Mouse (Mus musculus): ENCODE data around the gene Bsn. TPM values are rescaled to one million over a fixed set of nuclear protein-coding genes. Genes with fewer than 3 reads are reported as not detected.

Bsn gene
- polyA plus RNA-seq, 1 experiment from 2014 or later, result 2.5 TPM

DNA sequence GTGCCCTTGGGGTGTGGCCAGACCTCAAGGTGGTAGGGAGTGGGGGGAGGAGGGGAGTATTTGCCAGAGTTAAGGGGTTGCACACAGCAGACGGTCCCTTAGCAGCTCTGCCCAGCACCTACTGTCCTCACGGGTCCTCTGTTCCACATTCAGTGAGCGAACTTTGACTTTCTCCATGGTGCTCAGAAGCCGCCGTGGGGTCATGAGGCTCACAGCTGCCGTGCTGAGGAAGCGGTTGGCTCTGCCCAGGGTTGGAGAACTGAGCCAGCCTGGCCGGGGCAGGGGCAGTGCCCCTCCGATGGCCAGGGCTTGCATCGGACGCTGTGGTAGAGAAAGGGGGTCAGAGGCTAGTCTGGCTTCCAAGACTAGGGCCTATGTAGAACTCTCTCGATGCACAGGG, 126.8 kb downstream of the Bsn start:
- no peaks in the 10 kb centered on the region for H3K27me3 ChIP-seq
- DNase-seq (no peak), ATAC-seq (ENCODE audit: low read depth) (no peak)
- no peak overlapping the region for H3K9ac ChIP-seq
- H3K4me2 ChIP-seq, result no peak overlapping the region
- H3K4me1 ChIP-seq (replicated peaks), result peaks cover 47% of the 10 kb centered on the region
- peaks cover 100% of the 10 kb centered on the region for H3K36me3 ChIP-seq
- WGBS (ENCODE audit: insufficient replicate concordance), result 75% methylated on average over 12 of the region's 12 CpGs
- no peaks in the 10 kb centered on the region for H3K9me3 ChIP-seq (replicated peaks)
- H3K27ac ChIP-seq, result no peak overlapping the region
- no peak overlapping the region for H3K4me3 ChIP-seq (replicated peaks)

DNA sequence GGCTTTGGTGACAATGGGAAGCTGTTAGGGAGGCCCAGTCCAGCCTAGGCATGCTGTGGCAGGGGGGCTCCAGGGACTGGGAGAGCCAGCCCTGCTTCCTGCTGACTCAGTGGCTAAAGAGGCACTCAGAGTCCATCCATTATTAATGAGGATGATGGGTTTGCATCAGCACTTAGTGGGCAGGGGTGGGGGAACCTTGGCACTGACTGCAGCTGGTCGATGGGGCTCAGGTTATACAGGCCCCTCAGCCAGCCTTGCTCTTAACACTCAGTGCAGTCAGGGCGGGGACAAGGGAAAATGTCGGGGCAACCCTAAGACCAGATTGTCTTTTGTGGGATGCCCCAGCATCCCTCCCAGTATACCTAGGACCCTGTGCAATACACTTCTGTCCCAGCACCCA, 128.0 kb downstream of the Bsn start:
- Histone ChIP-seq H3K9me3 (replicated peaks) (no peaks in the 10 kb centered on the region), H3K27ac (no peak overlapping the region), H3K4me1 (replicated peaks) (peaks cover 38% of the 10 kb centered on the region), H3K27me3 (no peaks in the 10 kb centered on the region), H3K4me3 (replicated peaks) (no peak overlapping the region), H3K9ac (no peak overlapping the region), H3K36me3 (peaks cover 100% of the 10 kb centered on the region), H3K4me2 (no peak overlapping the region)
- ATAC-seq (ENCODE audit: low read depth) (no peak), DNase-seq (no peak)
- WGBS (ENCODE audit: insufficient replicate concordance), result 82% methylated on average over 3 of the region's 3 CpGs

DNA sequence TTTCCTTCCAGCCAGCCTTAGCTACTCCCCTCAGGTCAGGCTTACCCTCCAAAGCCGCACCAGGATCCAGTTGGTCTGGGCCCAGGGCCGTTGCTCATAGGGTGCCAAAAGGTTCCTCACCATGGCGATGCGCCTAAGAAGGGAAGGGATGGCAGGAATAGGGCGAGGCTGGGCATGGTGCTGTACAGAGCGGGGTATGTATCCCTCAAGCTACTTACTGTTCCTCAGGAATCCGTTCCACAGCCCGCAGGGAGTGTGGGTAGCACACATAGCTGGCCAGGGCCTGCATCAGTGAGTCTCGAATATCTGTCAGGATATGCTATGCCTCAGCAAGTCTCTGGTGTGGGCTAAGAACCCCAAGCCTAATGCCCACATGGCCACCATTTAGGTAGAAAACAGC, 131.9 kb downstream of the Bsn start:
- peaks cover 100% of the 10 kb centered on the region for H3K36me3 ChIP-seq
- no peak overlapping the region for H3K9ac ChIP-seq
- no peak for ATAC-seq (ENCODE audit: low read depth)
- WGBS (ENCODE audit: insufficient replicate concordance), result 95% methylated on average over 9 of the region's 9 CpGs
- H3K27me3 ChIP-seq, result no peaks in the 10 kb centered on the region
- H3K4me2 ChIP-seq, result no peak overlapping the region
- no peaks in the 10 kb centered on the region for H3K9me3 ChIP-seq (replicated peaks)
- no peak overlapping the region for H3K4me3 ChIP-seq (replicated peaks)
- peaks cover 49% of the 10 kb centered on the region for H3K4me1 ChIP-seq (replicated peaks)
- no peak overlapping the region for H3K27ac ChIP-seq
- no peak for DNase-seq

DNA sequence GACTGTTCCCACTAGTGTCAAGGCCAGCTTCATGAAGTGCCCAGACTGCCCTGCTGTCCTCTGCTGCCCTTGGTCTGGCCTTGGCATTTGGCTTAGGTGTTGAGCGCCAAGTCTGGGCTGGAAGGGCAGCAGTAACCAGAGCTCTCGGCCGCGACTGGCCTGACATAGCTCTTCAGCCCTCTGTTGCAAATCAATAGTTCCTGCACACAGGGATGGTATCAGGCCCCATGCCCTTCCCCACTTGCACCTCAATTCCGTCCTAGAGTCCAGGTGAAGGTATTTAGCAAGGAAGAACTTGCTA, 133.0 kb downstream of the Bsn start:
- H3K4me2 ChIP-seq, result no peak overlapping the region
- WGBS (ENCODE audit: insufficient replicate concordance), result 88% methylated on average over 5 of the region's 5 CpGs
- no peak overlapping the region for H3K27ac ChIP-seq
- H3K36me3 ChIP-seq, result peaks cover 95% of the 10 kb centered on the region
- ATAC-seq (ENCODE audit: low read depth), result no peak
- no peak for DNase-seq
- H3K4me1 ChIP-seq (replicated peaks), result peaks cover 52% of the 10 kb centered on the region
- no peak overlapping the region for H3K9ac ChIP-seq
- H3K4me3 ChIP-seq (replicated peaks), result no peak overlapping the region
- no peaks in the 10 kb centered on the region for H3K9me3 ChIP-seq (replicated peaks)
- H3K27me3 ChIP-seq, result no peaks in the 10 kb centered on the region

DNA sequence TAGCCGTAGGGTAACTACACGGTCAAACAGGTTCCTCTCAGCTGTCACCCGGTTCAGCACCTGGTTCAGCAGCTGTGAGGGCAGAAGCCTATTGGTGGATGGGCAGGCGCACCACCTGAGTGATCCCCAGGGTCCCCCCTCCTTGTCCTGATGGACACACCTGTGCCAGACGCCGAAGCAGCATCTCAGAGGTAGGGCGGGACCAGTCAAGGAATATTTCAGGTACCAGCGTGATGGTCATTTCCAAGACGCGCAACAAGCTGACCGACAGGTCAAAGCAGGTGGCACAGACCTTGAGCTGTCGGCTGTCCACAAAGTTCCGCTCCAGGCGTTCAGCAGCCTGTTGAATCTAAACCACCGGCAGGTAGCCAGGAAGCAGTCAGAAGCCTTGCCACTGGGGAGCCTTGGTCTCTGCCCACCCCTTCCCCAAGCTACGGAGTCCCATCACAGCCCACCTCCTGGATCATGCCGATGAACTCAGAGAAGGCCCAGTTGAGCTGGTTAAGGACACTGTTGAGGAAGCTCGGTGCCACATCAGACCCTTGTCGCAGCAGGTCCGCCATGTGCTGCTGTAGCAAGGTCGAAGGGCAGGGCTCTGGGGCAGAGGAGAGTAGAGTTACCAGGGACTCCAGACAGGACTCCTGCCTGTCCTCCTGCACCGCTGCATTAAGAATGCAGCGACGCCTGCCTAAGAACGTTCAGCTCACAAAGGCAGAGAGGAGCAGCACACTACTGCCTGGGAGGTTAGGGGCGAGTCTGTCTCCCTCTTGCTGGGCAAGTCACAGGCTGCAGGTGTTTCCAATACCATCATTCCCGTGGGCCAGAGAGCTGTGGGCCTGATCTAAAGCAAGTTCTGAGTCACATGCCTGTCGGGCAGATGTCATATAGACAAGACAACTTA, 133.6 kb downstream of the Bsn start:
- Histone ChIP-seq H3K36me3 (peaks cover 95% of the 10 kb centered on the region), H3K9me3 (replicated peaks) (no peaks in the 10 kb centered on the region), H3K4me2 (no peak overlapping the region), H3K27me3 (no peaks in the 10 kb centered on the region), H3K9ac (no peak overlapping the region), H3K4me3 (replicated peaks) (no peak overlapping the region), H3K27ac (no peak overlapping the region), H3K4me1 (replicated peaks) (peaks cover 49% of the 10 kb centered on the region)
- ATAC-seq (ENCODE audit: low read depth), result no peak
- 87% methylated on average over 28 of the region's 28 CpGs for WGBS (ENCODE audit: insufficient replicate concordance)
- no peak for DNase-seq

DNA sequence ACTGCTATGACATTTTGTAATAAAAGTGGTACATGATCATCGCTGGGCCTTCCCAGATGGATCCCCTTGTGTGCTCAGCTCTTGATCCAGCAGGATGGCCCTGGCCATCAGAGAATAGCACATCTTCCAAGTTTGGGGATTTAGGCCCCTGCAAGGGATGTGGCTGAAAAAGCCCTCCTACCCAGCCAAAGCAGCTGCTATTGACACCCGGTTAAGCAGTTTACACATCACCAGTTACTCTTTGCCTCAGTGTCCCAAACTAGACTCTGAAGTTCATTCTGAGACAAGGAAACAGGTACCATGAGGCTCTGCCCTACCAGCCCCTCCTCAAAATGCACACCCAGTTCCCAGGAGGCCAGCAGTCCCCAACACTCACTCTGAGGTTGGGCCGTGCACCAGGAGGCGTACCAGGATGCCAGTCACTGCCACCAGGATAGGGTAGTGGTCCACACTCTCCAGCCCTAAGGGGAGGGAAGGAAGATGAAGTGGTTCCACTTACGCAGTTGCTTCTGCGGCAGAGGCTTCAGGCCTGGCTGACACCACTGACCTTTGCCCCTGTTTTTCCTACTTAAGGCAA, 134.4 kb downstream of the Bsn start:
- Histone ChIP-seq H3K4me2 (no peak overlapping the region), H3K4me1 (replicated peaks) (peaks cover 42% of the 10 kb centered on the region), H3K9ac (no peak overlapping the region), H3K4me3 (replicated peaks) (no peak overlapping the region), H3K36me3 (peaks cover 95% of the 10 kb centered on the region), H3K27ac (no peak overlapping the region), H3K9me3 (replicated peaks) (no peaks in the 10 kb centered on the region), H3K27me3 (no peaks in the 10 kb centered on the region)
- DNase-seq (no peak), ATAC-seq (ENCODE audit: low read depth) (no peak)
- WGBS (ENCODE audit: insufficient replicate concordance), result 92% methylated on average over 6 of the region's 6 CpGs

DNA sequence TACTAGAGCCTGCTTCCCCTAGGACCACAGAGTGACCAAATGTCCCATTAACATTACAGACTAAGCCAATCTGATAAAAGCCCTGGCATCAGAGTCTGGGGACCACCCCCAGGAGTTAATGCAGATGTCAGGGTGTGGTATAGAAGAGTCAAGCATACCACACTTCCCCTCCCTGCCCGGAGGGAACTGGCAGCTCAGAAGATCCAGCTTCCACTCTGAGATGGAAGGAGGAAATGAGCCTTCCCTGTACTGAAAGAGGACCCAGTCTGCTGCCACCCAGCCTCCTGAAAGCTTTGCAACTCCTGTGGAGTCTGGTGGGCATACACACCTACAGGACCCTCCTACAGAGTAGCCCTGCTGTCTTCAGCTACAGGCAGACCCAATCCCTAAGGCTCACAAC, 135.1 kb downstream of the Bsn start:
- H3K9me3 ChIP-seq (replicated peaks), result no peaks in the 10 kb centered on the region
- no peak for DNase-seq
- H3K4me3 ChIP-seq (replicated peaks), result no peak overlapping the region
- H3K4me1 ChIP-seq (replicated peaks), result peaks cover 44% of the 10 kb centered on the region
- ATAC-seq (ENCODE audit: low read depth), result no peak
- H3K4me2 ChIP-seq, result no peak overlapping the region
- H3K9ac ChIP-seq, result no peak overlapping the region
- H3K27ac ChIP-seq, result no peak overlapping the region
- H3K27me3 ChIP-seq, result no peaks in the 10 kb centered on the region
- H3K36me3 ChIP-seq, result peaks cover 95% of the 10 kb centered on the region
- 50% methylated on average over 1 of the region's 1 CpGs for WGBS (ENCODE audit: insufficient replicate concordance)

DNA sequence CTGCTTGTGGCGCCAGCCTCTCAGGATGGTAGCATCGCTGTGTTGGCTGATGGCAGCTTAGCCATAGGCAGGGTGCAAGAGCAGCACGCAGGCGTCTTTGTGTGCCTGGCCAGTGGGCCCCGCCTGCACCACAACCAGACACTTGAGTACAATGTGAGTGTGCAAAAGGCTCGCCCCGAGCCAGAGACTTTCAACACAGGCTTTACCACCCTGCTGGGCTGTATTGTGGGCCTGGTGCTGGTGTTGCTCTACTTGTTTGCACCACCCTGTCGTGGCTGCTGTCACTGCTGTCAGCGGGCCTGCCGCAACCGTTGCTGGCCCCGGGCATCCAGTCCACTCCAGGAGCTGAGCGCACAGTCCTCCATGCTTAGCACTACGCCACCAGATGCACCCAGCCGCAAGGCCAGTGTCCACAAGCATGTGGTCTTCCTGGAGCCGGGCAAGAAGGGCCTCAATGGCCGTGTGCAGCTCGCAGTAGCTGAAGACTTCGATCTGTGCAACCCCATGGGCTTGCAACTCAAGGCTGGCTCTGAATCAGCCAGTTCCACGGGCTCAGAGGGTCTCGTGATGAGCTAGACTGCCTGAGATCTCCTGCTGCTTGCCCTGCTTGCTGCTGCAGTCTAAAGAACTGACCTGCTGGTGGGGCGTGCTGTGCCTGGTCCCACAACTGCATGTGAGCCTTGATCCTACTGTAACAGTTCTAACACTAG, 135.7 kb downstream of the Bsn start:
- Histone ChIP-seq H3K9ac (no peak overlapping the region), H3K4me1 (replicated peaks) (peaks cover 50% of the 10 kb centered on the region), H3K4me2 (no peak overlapping the region), H3K4me3 (replicated peaks) (no peak overlapping the region), H3K27me3 (no peaks in the 10 kb centered on the region), H3K9me3 (replicated peaks) (no peaks in the 10 kb centered on the region), H3K36me3 (peaks cover 91% of the 10 kb centered on the region), H3K27ac (no peak overlapping the region)
- ATAC-seq (ENCODE audit: low read depth), result no peak
- 91% methylated on average over 22 of the region's 22 CpGs for WGBS (ENCODE audit: insufficient replicate concordance)
- DNase-seq, result no peak

DNA sequence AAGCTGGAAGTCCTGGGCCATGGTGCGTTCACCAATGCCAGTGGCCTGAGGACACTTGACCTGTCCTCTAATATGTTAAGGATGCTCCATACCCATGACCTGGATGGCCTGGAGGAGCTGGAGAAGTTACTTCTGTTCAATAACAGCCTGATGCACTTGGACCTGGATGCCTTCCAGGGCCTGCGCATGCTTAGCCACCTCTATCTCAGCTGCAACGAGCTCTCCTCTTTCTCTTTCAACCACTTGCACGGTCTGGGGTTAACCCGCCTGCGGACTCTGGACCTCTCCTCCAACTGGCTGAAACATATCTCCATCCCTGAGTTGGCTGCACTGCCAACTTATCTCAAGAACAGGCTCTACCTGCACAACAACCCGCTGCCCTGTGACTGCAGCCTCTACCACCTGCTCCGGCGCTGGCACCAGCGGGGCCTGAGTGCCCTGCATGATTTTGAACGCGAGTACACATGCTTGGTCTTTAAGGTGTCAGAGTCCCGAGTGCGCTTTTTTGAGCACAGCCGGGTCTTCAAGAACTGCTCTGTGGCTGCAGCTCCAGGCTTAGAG, 136.4 kb downstream of the Bsn start:
- peaks cover 83% of the 10 kb centered on the region for H3K36me3 ChIP-seq
- no peaks in the 10 kb centered on the region for H3K9me3 ChIP-seq (replicated peaks)
- ATAC-seq (ENCODE audit: low read depth) (no peak), DNase-seq (no peak)
- no peak overlapping the region for H3K4me2 ChIP-seq
- 92% methylated on average over 15 of the region's 15 CpGs for WGBS (ENCODE audit: insufficient replicate concordance)
- 0 out of 2 replicates have a peak overlapping the region, but pooled peaks have one; percentile 51 for H3K9ac ChIP-seq
- peak overlapping the region; percentile 63; the same call in 1 of the 2 replicates for H3K27ac ChIP-seq
- no peaks in the 10 kb centered on the region for H3K27me3 ChIP-seq
- peaks cover 53% of the 10 kb centered on the region for H3K4me1 ChIP-seq (replicated peaks)
- H3K4me3 ChIP-seq (replicated peaks), result no peak overlapping the region

DNA sequence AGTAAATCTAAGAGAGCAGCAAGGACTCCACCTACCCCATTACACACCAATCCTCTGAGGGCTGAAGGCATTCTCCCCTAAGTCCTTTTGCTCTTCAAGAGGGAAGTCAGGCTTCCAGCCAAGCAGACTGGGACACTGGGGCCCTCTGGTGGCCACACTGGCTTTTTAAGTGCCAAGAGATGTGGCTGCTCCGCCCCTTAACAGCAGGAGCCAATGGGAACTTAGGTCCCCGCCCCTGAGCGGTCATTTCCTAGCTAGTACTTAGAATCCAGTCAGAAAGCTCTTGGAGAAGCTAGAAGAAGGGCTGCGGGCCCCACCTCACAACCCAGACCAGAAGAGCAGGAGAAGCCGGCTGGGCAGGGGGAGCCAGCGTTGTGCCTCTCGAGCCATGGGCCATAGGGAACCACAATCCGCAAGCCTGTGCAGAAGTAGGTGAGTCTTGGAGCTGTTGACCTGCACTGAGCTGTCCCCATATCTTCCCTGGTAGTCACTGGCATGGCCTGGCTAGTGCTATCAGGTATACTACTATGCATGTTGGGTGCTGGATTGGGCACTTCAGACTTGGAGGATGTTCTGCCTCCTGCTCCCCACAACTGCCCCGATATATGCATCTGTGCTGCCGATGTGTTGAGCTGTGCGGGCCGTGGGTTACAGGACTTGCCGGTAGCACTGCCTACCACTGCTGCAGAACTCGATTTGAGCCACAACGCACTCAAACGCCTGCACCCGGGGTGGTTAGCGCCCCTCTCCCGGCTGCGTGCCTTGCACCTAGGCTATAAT, 137.1 kb downstream of the Bsn start, which contains the start of gene Amigo3:
TSS of gene Amigo3 (plus strand) at position 275 of the 780 bp plus-strand sequence.
- H3K27ac ChIP-seq, result peak within 1 kb of the TSS; percentile 63
- 55% methylated on average over 20 of the region's 20 CpGs for WGBS (ENCODE audit: insufficient replicate concordance)

More for the DNA sequence above, 137.1 kb downstream of the Bsn start, which contains the start of gene Amigo3:
- Histone ChIP-seq H3K36me3 (peaks cover 77% of the 10 kb centered on the region), H3K4me3 (replicated peaks) (0 out of 2 replicates have a peak within 1 kb of the TSS, but pooled peaks have one; percentile 7), H3K9ac (peak within 1 kb of the TSS; percentile 51; the same call in 1 of the 2 replicates), H3K27me3 (no peaks in the 10 kb centered on the region), H3K9me3 (replicated peaks) (no peaks in the 10 kb centered on the region), H3K4me2 (peak within 1 kb of the TSS; percentile 46; the same call in 1 of the 2 replicates), H3K4me1 (replicated peaks) (peaks cover 59% of the 10 kb centered on the region)
- peak; percentile 30 for ATAC-seq (ENCODE audit: low read depth)
- DNase-seq, result peak; percentile 92

Data from liver, embryonic 13.5 days (tissue).